Mouse (Mus musculus): ENCODE measurements around the gene Trp53inp2.

Trp53inp2 gene

DNA sequence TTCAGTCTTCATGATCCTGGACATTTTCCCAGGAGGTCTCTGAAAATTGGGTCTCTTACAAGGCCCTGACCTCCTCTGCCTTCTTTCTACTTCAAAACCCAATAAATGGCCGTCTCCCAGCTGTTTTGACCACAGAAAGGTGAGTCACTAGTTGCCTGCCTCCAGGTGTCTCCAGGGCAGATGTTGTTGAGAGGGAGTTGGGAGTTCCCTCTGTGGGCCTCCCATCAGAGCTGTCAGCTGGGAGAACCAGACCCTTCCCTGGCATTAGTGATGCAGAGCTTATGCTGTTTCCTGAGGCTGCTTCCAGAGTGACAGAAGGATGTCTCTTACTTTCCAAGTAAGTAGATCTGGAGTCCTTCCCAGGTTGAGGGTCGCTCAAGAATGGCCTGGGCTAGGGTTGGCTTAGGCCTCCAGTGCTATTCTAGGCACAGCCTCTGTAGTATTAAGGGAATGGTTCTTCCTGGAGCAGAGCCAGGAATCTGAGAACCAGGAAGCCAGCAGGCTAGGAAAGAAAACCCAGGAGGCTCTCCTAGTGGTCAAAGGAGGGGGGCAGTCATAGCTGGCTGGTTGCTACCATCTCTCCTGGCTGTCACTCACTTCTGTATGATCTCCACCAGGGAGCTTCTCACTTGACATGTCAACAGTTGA is 2.1 kb downstream of the Trp53inp2 start:
- no peak for ATAC-seq (ENCODE audit: insufficient number of reproducible peaks, low FRiP score, low TSS enrichment)

DNA sequence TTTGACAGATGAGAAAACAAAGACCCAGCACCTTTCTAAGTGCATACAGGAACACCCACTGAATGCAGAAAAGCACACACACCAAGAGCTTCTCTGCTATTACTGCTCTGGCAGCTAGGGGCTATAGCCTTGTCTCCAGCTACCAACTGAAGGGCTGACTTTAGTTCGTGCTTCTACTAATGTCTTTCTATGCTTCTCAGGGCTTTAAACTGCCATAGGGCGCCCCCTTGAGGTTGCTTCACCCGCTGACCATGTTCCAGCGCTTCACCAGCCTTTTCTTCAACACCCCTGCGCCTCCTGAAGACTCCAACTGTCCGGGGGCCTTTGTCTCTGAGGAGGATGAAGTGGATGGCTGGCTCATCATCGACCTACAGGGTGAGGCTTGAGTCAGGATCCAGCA is 4.2 kb downstream of the Trp53inp2 start:
- no peak for ATAC-seq (ENCODE audit: insufficient number of reproducible peaks, low FRiP score, low TSS enrichment)

DNA sequence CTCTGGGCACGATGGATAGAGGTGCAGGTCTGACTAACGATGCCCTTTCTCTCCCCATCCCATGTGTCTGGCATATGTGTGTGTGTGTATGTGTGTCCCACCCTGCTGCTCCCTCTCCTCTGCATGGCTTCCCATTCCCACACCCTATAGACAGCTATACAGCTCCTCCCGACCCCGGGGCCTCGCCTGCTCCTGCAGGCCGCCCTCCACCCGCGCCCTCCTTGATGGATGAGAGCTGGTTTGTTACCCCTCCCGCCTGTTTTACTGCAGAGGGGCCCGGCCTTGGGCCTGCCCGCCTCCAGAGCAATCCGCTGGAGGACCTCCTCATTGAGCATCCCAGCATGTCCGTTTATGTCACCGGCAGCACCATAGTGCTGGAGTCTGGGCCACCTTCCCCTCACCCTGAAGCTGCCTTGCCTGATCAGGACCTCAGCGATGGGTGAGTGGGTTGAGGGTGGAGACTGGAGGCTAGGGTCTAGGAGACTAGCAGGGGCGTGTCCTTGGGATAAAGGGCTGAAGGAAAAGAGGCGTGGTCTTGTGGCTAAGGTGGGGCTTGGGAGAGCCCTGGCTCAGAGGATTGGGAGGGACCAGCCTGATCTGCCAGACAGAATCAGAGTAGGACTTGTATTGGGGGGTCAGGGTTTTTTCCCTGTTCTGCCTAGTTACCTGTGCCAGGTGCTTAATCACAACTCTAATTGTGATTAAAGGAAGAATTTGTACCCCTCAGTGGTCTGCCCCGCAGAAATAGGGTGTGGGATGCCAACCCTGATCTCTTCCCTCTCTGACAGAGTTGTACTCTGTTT is 5.1 kb downstream of the Trp53inp2 start:
- ATAC-seq (ENCODE audit: insufficient number of reproducible peaks, low FRiP score, low TSS enrichment), result no peak

DNA sequence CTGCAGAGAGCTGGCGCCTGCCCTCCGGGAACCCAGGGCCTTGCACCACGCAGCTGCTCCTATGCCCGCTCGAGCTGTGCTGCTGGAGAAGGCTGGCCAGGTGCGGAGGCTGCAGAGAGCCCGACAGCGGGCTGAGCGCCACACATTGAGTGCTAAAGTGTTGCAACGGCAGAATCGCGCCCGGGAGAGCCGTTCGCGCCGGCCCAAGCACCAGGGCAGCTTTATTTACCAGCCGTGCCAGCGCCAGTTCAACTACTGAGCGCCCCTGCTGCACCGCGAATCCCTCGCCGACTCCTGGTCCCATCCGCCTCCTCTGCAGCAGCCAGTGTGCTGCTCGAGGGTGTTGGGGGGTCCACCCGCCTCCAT is 5.7 kb downstream of the Trp53inp2 start:
- ATAC-seq (ENCODE audit: insufficient number of reproducible peaks, low FRiP score, low TSS enrichment), result no peak

DNA sequence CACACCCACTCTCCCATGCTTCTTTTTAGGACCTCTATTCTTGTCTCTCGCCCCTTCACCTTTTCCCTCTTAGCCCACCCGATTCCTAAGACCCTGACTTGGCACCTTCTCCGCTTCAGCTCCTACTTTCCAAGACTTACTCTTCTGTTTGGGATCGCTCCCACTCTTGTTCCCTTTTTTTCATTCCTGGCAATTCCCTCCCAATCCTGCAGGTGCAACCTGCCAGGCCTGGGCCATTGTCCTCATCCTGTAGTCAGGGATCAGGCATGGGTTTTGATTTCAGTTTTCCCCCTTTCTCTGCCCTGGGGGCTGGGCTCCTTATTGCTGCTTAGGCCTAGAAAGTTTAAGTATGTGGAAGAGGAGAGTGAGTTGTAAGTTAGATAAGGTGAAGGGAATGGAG is 6.2 kb downstream of the Trp53inp2 start:
- ATAC-seq (ENCODE audit: insufficient number of reproducible peaks, low FRiP score, low TSS enrichment), result no peak

DNA sequence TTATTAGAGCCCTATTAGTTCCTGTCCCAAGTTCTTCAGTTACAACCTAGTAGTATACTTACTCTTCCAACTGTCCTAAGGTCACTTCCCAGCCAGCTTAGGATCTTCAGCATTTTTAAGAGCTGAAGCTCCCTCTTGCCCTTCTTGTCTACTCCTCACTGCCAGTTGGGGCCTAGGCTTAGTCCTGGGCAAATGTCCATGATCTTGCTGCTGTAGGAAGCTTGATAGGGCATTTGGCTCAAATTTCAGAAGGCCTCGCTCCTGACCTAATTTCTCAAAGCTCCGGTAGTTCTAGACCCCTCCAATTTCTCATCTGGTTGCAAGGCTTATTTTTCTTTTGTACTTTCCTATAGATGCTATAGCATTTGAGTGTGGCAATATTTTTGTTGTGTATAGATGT is 7.7 kb downstream of the Trp53inp2 start:
- no peak for ATAC-seq (ENCODE audit: insufficient number of reproducible peaks, low FRiP score, low TSS enrichment)

DNA sequence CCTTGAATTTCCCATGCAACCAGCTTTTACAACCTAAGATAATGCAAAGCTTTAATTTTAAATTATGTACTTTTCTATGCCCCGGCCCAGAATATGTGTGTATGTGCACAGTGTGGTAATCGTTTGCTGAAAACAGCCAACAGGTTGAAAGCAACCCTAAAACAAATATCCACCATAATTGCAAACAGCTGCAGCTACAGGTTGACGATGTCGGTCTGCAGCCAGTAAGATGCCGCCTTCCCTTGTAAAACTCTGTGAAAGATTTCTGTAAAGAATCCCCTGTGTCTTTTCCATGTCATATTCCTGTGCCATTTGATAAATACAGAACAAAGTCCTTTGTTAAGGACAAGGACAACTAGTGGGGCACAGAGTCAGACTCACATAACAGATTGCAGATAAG is 13.7 kb downstream of the Trp53inp2 start:
- ATAC-seq (ENCODE audit: insufficient number of reproducible peaks, low FRiP score, low TSS enrichment), result no peak

DNA sequence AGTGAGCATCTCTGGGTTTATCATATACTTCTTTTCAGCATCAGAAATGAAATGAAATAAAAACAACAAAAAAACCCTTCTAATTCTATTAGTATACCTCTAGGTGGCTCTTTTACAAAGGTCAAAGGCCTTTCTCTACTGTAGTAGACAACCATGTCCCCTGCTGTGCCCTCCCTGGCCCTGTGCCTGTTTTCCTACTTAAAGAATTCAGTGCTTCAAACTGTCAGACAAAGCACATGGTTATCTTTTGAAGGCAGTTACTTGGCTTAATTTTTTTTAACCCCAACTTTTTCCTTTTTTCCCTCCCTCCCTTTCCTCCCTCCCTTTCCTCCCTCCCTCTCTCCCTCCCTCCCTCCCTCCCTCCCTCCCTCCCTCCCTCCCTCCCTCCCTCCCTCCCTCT is 19.4 kb downstream of the Trp53inp2 start:
- ATAC-seq (ENCODE audit: insufficient number of reproducible peaks, low FRiP score, low TSS enrichment), result no peak

DNA sequence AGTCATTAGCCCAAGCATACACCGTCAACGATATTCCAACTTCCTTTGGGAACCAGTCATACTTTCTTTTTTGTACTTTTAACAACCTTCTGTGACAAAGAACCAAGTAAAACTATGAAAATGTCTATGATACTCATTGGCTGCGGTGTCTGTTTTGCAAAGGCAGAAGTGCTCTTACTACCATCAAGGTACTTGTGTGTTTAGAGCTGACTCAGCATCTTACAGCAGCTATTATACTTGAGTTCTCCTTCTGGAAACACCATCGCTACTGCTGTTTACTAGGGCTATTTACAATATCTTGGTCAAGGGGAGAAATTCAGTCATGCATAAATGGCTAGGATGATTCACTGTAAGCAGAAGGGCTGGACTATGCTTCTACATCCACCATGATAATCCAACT is 21.1 kb downstream of the Trp53inp2 start:
- no peak for ATAC-seq (ENCODE audit: insufficient number of reproducible peaks, low FRiP score, low TSS enrichment)

DNA sequence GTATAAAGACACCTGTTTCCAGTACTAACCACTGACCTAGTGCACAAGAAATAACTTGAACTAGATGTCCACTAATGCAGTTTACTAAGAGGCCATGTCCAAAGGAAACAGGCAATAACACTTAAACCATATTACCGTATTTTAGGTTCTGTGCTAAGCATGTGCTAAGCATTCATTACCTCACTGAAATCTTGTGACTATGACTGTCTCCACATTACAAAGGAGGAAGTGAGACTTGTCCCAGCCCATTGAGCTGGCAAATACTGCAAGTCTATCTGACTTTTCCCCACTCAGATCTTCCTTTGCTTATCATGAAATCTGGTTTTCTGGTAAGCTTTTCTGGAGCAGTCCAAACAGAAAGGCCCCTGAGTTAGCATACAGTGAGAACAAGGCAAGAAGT is 23.8 kb downstream of the Trp53inp2 start:
- ATAC-seq (ENCODE audit: insufficient number of reproducible peaks, low FRiP score, low TSS enrichment), result no peak

DNA sequence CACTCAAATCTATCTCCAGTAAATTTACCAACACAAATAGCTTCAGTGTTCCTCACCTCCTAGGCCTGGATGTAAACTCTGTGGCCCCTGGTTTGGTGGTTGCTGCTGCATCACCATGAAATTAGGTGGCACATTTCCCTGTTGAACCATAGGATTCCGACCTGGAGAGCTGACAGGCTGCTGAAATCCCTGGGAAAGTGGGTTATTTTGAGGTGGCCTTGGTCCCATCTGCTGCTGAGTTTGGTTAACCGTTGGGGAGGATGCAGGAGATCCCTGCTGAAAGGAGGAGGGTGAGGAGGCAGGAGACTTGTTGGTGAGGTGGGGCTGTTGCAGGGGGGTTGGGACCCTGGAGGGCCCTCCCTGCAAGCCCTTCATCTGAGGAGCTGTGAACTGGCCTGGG is 40.1 kb downstream of the Trp53inp2 start:
- no peak for ATAC-seq (ENCODE audit: insufficient number of reproducible peaks, low FRiP score, low TSS enrichment)

DNA sequence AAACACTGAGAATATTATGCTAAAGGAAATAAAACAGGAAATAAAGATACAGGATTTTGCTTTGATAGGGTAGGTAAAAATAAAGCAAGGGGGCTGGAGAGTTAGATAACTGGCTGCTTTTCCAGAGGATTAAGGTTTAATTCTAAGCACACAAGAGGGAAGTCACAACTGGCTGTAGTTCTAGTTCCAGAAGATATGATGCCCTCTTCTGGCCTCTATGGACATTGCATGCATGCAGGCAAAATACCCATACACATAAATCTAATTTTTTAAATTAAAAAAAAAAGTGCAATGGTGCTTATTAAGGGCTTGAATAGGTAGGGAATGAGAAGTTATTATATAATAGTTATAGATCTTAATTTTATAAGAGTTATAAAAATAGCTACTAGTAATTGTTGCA is 55.6 kb downstream of the Trp53inp2 start:
- no peak for ATAC-seq (ENCODE audit: insufficient number of reproducible peaks, low FRiP score, low TSS enrichment)
